Mouse (Mus musculus) brain, embryonic 14.5 days (tissue): Measurements from ENCODE around the gene Rab42.

Experiments used
- CTCF ChIP-seq: fragments of 200-500 bp; IDR thresholded peaks from 2 replicates; pipeline ENCODE4 v1.5.1; 2012; ENCODE audit warnings: inconsistent platforms, mild to moderate bottlenecking, moderate library complexity, borderline replicate concordance; ENCODE audit not compliant: insufficient read depth, insufficient read length; ENCODE audit errors: extremely low read depth
- POLR2A ChIP-seq: fragments of 200-500 bp; IDR thresholded peaks from 2 replicates; pipeline ENCODE4 v1.6.1; 2012; ENCODE audit warnings: mild to moderate bottlenecking, inconsistent platforms, borderline replicate concordance; ENCODE audit not compliant: poor library complexity, insufficient read depth, insufficient read length, severe bottlenecking; ENCODE audit errors: extremely low read depth

DNA sequence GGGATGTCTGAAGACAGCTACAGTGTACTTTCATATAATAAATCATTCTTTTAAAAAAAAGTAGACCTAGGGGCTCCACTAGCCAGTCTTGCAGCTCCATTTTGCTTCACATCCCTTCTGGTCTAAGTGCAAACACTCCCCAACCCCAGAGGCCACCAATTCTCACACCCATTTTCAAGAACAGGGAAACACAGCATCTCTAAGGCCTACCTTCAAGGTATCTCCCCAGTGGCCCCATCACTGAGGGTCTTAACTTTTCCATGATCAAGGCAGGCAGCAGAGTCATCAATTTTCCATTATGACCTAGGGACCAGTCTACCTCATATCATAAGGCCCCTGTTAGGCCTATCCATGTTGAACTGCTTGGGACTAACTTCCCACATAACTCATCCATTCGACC, 48.2 kb upstream of the Rab42 start:
- TF ChIP-seq CTCF (no peak), POLR2A (no peak)
